Mouse (Mus musculus): ENCODE data around the gene Xrn2.
A peak's percentile ranks its signal among the peaks of the same experiment; 100 is the strongest.
"Not testable (repeated sequence)": the region's sequence is repeated elsewhere in the genome, so short reads cannot be mapped to it uniquely, and the experiment has no call there.

Xrn2 gene

GRCm38 (mm10) chr2:147012623-147013184, at the start of gene Xrn2:
Gene Xrn2, plus strand, starts transcription at chr2:147012996.
- peak; percentile 95 for DNase-seq

- DNase-seq = no peak
Measured at GRCm38 (mm10) chr2:146975024-146975423, 37.8 kb upstream of the Xrn2 start.

- DNase-seq = no peak
Measured at GRCm38 (mm10) chr2:146975453-146976028, 37.3 kb upstream of the Xrn2 start.

GRCm38 (mm10) chr2:146982786-146983185, 30.0 kb upstream of the Xrn2 start:
- DNase-seq = no peak

GRCm38 (mm10) chr2:146984831-146985230, 28.0 kb upstream of the Xrn2 start:
- DNase-seq = no peak

GRCm38 (mm10) chr2:146985807-146986206, 27.0 kb upstream of the Xrn2 start:
- DNase-seq = no peak

- DNase-seq = no peak
Measured at GRCm38 (mm10) chr2:146986429-146986828, 26.4 kb upstream of the Xrn2 start.

- DNase-seq = no peak
Measured at GRCm38 (mm10) chr2:147007265-147007664, 5.5 kb upstream of the Xrn2 start.

- DNase-seq = no peak
Measured at GRCm38 (mm10) chr2:147009084-147009483, 3.7 kb upstream of the Xrn2 start.

GRCm38 (mm10) chr2:147010141-147010540, 2.7 kb upstream of the Xrn2 start:
- DNase-seq = no peak

- DNase-seq = no peak
Measured at GRCm38 (mm10) chr2:147010952-147011351, 1.8 kb upstream of the Xrn2 start.

- no peak for DNase-seq
Measured at GRCm38 (mm10) chr2:147011474-147012140, 1.2 kb upstream of the Xrn2 start.

- DNase-seq = no peak
Measured at GRCm38 (mm10) chr2:147012141-147012622, 614 bp upstream of the Xrn2 start.

GRCm38 (mm10) chr2:147013194-147013969, 586 bp downstream of the Xrn2 start:
- no peak for DNase-seq

- DNase-seq = no peak
Measured at GRCm38 (mm10) chr2:147014101-147014886, 1.5 kb downstream of the Xrn2 start.

- not testable (repeated sequence) for DNase-seq
Measured at GRCm38 (mm10) chr2:147022041-147022440, 9.2 kb downstream of the Xrn2 start.

- no peak for DNase-seq
Measured at GRCm38 (mm10) chr2:147023067-147023466, 10.3 kb downstream of the Xrn2 start.

GRCm38 (mm10) chr2:147023560-147023959, 10.8 kb downstream of the Xrn2 start:
- DNase-seq = no peak

GRCm38 (mm10) chr2:147033065-147033464, 20.3 kb downstream of the Xrn2 start:
- DNase-seq = no peak

- no peak for DNase-seq
Measured at GRCm38 (mm10) chr2:147035864-147036263, 23.1 kb downstream of the Xrn2 start.

GRCm38 (mm10) chr2:147047051-147047450, 34.3 kb downstream of the Xrn2 start:
- DNase-seq = no peak

- no peak for DNase-seq
Measured at GRCm38 (mm10) chr2:147053229-147053892, 40.6 kb downstream of the Xrn2 start.
